Comparison of ENCODE assay signal across 16 mouse cellular contexts in genomic region chr1:154309650-154310049, GRCm38 (mm10).
DNase-seq lines count a peak whose midpoint lies in the region; ATAC-seq and TF ChIP-seq lines count a peak whose summit lies in the region.
"Had no signal": no experiment of that assay in that cellular context is flagged by ENCODE, and none has a peak within 500 bp of the region (broad histone marks: within the 10 kb centered on the region; RNA-seq: fewer than 3 reads in every experiment).

No protein-coding gene starts in this region.

- H3K4me1 ChIP-seq in hindbrain, postnatal 0 days (ENCODE audit: insufficient read depth, low read length): no peaks in the 10 kb centered on the region
- no peaks in the 10 kb centered on the region for H3K4me1 ChIP-seq in hindbrain, embryonic 12.5 days
- H3K4me1 ChIP-seq: forebrain, embryonic 15.5 days; liver, embryonic 15.5 days; neural tube, embryonic 15.5 days; stomach, embryonic 15.5 days had no signal

- no peaks in the 10 kb centered on the region for H3K9me3 ChIP-seq in hindbrain, postnatal 0 days (ENCODE audit: low read length)
- no peaks in the 10 kb centered on the region for H3K9me3 ChIP-seq in hindbrain, embryonic 12.5 days (replicated peaks)
- H3K9me3 ChIP-seq: forebrain, embryonic 15.5 days; liver, embryonic 15.5 days; neural tube, embryonic 15.5 days; stomach, embryonic 15.5 days had no signal

- TF ChIP-seq CTCF in hindbrain, postnatal 0 days (IDR thresholded peaks at IDR 0.05; ENCODE audit: low read depth): no peak

- no peak overlapping the region for H3K4me2 ChIP-seq in hindbrain, postnatal 0 days (ENCODE audit: low read depth, low read length)
- H3K4me2 ChIP-seq in hindbrain, embryonic 12.5 days (replicated peaks): no peak overlapping the region
- H3K4me2 ChIP-seq: forebrain, embryonic 15.5 days; liver, embryonic 15.5 days; neural tube, embryonic 15.5 days; stomach, embryonic 15.5 days had no signal

- no peak overlapping the region for H3K27ac ChIP-seq in hindbrain, postnatal 0 days
- H3K27ac ChIP-seq in hindbrain, embryonic 12.5 days: no peak overlapping the region
- H3K27ac ChIP-seq: forebrain, embryonic 15.5 days; liver, embryonic 15.5 days; neural tube, embryonic 15.5 days; stomach, embryonic 15.5 days had no signal

- no peak overlapping the region for H3K4me3 ChIP-seq in hindbrain, postnatal 0 days (ENCODE audit: low read length)
- H3K4me3 ChIP-seq in hindbrain, embryonic 12.5 days: no peak overlapping the region
- H3K4me3 ChIP-seq: forebrain, embryonic 15.5 days; liver, embryonic 15.5 days; neural tube, embryonic 15.5 days; stomach, embryonic 15.5 days had no signal

- peak; percentile 3 for DNase-seq in adrenal gland, postnatal 25 days
- no peak for DNase-seq in adrenal gland, postnatal 4 days (ENCODE audit: low spot score in 2 of 2)
- peak; percentile 24 for DNase-seq in hindbrain, postnatal 0 days (ENCODE audit: low spot score)
- DNase-seq in ovary, postnatal 14 days (ENCODE audit: low spot score): peak; percentile 11
- DNase-seq in ovary, postnatal 36 days (ENCODE audit: low spot score): no peak
- DNase-seq in lung, postnatal 4 days: peak; percentile 24 to 40
- DNase-seq: cerebellum, adult 18-20 months; gastrocnemius, postnatal 36 days; thymus, postnatal 25 days had no signal

- 50% methylated on average over 2 of the region's 2 CpGs for WGBS in hindbrain, postnatal 0 days
- 67% methylated on average over 2 of the region's 2 CpGs for WGBS in hindbrain, embryonic 12.5 days

- H3K27me3 ChIP-seq in hindbrain, postnatal 0 days (ENCODE audit: insufficient read depth, low read length): no peaks in the 10 kb centered on the region
- no peaks in the 10 kb centered on the region for H3K27me3 ChIP-seq in hindbrain, embryonic 12.5 days
- H3K27me3 ChIP-seq: forebrain, embryonic 15.5 days; liver, embryonic 15.5 days; neural tube, embryonic 15.5 days; stomach, embryonic 15.5 days had no signal

- no peak overlapping the region for H3K9ac ChIP-seq in hindbrain, postnatal 0 days (replicated peaks; ENCODE audit: low read length)
- no peak overlapping the region for H3K9ac ChIP-seq in hindbrain, embryonic 12.5 days
- H3K9ac ChIP-seq: forebrain, embryonic 15.5 days; liver, embryonic 15.5 days; neural tube, embryonic 15.5 days; stomach, embryonic 15.5 days had no signal

- no peak for ATAC-seq in hindbrain, postnatal 0 days
- ATAC-seq in hindbrain, embryonic 12.5 days (ENCODE audit: low FRiP score): no peak
- ATAC-seq in erythroid progenitor cell, adult 5-6 weeks (replicated peaks; ENCODE audit: low FRiP score, poor library complexity, severe bottlenecking): no peak
- ATAC-seq: forebrain, embryonic 15.5 days; hindbrain, embryonic 16.5 days had no signal

- no peaks in the 10 kb centered on the region for H3K36me3 ChIP-seq in hindbrain, postnatal 0 days (ENCODE audit: insufficient read depth, low read length)
- H3K36me3 ChIP-seq in hindbrain, embryonic 12.5 days: no peaks in the 10 kb centered on the region
- H3K36me3 ChIP-seq: forebrain, embryonic 15.5 days; liver, embryonic 15.5 days; neural tube, embryonic 15.5 days; stomach, embryonic 15.5 days had no signal

Comparison
In these comparisons a context has a peak if more than half of its experiments do, and no peak if none do; other contexts are left out.
1. DNase-seq: peak in adrenal gland, postnatal 25 days (single experiment), hindbrain, postnatal 0 days (single experiment), ovary, postnatal 14 days (single experiment) and lung, postnatal 4 days (2 of 2); none in adrenal gland, postnatal 4 days (0 of 2) and ovary, postnatal 36 days (single experiment).